Mouse (Mus musculus) cortical plate, adult 2 months (tissue): ENCODE results near the gene P3h4. TPM values are rescaled to one million over a fixed set of nuclear protein-coding genes. Genes with fewer than 3 reads are reported as not detected.

Experiments used
- H3K27ac ChIP-seq: fragments of 200-500 bp; 2 replicates; pipeline ENCODE4 v1.5.1; 2012; ENCODE audit warnings: low read length, control low read depth, inconsistent platforms; ENCODE audit not compliant: insufficient read depth
- H3K4me1 ChIP-seq: fragments of 200-500 bp; 2 replicates; pipeline ENCODE4 v1.6.1; 2011; ENCODE audit warnings: low read length; ENCODE audit not compliant: control insufficient read depth, insufficient read depth
- H3K4me3 ChIP-seq: fragments of 200-500 bp; 2 replicates; pipeline ENCODE4 v1.5.1; 2011; ENCODE audit warnings: mild to moderate bottlenecking, low read length, control low read depth; ENCODE audit not compliant: insufficient read depth
- CTCF ChIP-seq: fragments of 200-500 bp; IDR thresholded peaks from 2 replicates; pipeline ENCODE4 v1.5.1; 2011; ENCODE audit warnings: mild to moderate bottlenecking, control low read depth, low read length; ENCODE audit not compliant: insufficient read depth; ENCODE audit errors: extremely low read depth
- POLR2A ChIP-seq: fragments of 200-500 bp; IDR thresholded peaks from 2 replicates; pipeline ENCODE4 v1.6.1; 2011; ENCODE audit warnings: mild to moderate bottlenecking, low read length, control low read depth; ENCODE audit not compliant: insufficient read depth; ENCODE audit errors: extremely low read depth
- polyA plus RNA-seq: library from polyadenylated mRNA; depleted of rRNA; stranded (reverse); fragments of >200 nt; gene quantifications from 2 replicates; pipeline ENCODE4 v1.2.3, GENCODE M21; 2012

P3h4 gene
- polyA plus RNA-seq, 1 experiment, result 15.3 TPM

DNA sequence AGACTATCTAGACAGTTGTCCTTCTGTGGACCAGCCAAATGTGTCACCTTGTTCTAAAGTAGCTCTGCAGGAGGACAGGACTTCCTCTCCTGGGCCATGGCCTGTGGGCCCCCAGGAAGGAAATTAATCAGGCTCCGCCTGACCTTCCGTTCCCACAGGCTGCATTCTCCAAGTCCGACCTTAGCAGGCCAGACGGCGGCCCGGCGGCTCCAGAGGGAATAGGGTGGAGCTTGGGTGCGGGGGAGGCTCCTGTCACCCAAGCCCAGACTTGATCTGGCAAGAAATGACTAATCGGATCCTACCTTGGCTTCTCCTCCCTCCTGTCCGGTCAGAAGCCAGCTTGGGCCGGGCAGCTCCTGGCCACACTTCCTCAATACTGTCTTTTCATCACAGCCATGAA is 19.4 kb downstream of the P3h4 start:
- no peak overlapping the region for H3K27ac ChIP-seq
- H3K4me1 ChIP-seq, result peaks cover 9% of the 10 kb centered on the region
- peak overlapping the region; percentile 56; the same call in 1 of the 2 replicates for H3K4me3 ChIP-seq
- TF ChIP-seq POLR2A, result no peak
- TF ChIP-seq CTCF, result no peak

DNA sequence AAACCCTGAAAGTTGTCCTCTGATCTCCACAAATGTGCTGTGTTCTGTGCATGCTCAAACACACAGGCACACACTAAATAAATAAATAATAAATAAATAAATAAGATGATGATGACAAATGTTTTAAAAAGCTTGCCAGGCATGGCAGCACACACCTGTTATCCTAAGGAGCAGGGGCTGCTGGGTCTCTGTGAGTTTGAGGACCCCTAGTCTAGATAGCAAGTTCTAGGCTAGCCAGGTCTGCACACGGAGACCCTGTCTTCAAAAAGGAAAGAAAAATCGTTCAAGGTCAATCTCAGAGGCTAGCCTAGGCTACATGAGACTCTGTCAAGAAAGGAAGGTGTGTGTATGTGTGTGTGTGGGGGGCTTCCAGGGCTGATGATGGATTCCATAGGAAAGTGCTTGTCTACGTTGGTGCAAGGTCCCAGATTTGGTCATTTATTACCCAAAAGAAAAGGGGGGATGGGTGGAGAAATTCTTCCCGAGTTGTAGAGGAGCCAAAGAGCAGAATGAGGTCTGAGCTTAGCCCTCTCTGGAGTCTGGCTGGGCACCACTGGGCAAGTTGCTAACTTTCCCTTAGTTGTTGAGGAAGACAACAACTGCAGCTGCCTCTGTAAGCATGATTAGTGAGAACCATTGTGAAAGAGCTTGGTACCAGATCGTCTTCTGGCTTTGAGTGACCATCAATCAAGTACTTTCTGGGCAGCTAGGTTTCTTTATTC is 20.1 kb downstream of the P3h4 start:
- Histone ChIP-seq H3K4me1 (peaks cover 9% of the 10 kb centered on the region), H3K4me3 (no peak overlapping the region), H3K27ac (no peak overlapping the region)
- TF ChIP-seq CTCF (no peak), POLR2A (no peak)

DNA sequence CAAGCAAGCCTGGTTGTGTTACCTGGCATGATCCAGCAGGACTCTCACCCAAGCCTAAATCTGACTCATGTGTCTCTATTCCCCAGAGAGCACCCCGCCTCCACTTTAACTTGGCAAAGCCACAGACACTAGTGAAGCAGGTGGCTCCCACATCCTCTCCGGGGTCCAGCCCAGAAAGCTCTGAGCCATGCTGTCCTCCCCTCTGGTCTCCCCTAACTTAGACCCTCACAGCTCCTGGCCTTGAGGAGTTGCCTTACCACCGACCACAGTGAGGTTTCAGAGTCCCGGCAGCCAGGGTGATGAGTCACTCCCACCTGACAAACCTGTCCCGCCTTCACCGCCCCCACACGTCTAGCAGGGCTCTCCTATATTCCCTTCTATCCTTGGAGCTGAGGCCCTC is 20.9 kb downstream of the P3h4 start:
- Histone ChIP-seq H3K27ac (no peak overlapping the region), H3K4me3 (no peak overlapping the region), H3K4me1 (peaks cover 10% of the 10 kb centered on the region)
- TF ChIP-seq POLR2A (no peak), CTCF (no peak)

DNA sequence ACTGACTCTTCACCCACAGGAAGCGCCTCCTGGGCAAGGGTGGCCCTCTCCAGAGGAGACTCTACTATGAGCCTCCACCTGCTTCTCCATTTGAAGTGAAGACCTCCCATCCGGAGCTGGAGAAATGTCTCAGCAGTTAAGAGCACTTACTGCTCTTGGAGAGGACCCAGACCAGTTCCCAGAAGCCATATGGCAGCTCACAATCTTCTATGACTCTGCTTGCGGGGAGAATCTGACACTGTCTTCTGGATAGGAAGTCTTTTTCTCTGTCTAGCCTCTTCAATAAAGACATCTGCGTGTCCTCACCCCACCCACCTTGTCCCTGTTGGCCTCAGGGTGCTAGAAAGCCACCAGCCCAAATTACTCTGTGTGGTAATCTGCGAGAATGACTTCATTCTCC is 21.7 kb downstream of the P3h4 start:
- Histone ChIP-seq H3K27ac (no peak overlapping the region), H3K4me3 (no peak overlapping the region), H3K4me1 (peaks cover 13% of the 10 kb centered on the region)
- TF ChIP-seq POLR2A (no peak), CTCF (no peak)

DNA sequence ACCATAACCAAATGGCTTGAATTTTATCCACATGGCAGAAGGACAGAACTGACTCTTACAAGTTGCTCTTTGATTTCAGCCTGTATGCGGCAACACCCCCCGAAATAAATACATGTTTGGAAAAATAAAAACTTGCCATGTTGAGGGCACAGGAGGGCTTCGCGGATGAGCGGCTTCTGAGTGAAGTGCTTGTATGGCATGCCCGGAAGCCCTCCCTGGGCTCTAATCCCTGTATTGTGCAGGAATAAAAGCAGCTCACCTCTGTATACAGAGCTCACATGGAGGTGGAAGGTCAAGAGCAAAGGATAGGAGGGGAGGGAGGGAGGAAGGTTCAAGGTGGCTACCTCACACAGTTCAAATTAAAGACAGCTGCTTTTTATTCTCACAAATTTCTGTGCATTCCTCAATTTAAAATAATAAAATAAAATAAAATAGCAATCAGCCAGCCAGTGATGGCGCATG is 22.7 kb downstream of the P3h4 start:
- no peak for TF ChIP-seq POLR2A
- TF ChIP-seq CTCF, result no peak
- H3K27ac ChIP-seq, result no peak overlapping the region
- H3K4me3 ChIP-seq, result no peak overlapping the region
- peaks cover 13% of the 10 kb centered on the region for H3K4me1 ChIP-seq

DNA sequence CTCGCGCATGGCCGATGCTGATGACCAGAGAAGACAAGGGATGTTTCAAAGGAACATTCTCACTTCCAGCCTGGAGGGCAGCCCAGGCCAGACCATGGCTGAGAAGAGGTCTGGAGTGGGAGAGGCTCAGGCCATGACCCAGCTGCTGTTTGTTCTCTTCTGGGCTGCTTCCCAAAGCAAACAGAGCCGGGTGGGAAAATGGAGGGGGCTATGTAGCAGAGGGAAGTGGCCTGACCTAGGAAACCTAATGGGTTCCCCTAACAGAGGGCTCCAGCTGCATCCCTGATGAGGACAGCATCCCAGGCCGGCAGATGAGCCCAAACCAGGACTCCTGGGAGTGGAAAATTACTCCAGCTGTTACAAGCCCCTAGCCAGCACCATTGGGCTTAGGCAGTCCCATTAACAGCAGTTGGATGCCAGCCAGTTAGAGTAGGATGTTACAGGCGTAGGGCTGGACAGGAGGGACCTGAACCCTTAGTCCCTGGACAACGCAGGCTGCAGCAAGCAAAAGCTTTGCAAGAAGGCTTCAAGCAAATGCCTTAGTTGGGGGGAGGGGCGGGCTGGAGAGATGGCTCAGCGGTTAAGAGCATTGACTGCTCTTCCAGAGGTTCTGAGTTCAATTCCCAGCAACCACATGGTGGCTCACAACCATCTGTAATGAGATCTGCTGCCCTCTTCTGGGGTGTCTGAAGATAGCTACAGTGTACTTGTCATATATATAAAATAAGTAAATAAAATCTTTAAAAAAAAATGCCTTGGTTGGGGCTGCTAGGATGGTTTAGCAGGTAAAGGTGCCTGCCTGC is 23.4 kb downstream of the P3h4 start:
- H3K4me1 ChIP-seq, result peaks cover 13% of the 10 kb centered on the region
- TF ChIP-seq POLR2A (no peak), CTCF (no peak)
- H3K27ac ChIP-seq, result peak overlapping the region; percentile 55
- no peak overlapping the region for H3K4me3 ChIP-seq

DNA sequence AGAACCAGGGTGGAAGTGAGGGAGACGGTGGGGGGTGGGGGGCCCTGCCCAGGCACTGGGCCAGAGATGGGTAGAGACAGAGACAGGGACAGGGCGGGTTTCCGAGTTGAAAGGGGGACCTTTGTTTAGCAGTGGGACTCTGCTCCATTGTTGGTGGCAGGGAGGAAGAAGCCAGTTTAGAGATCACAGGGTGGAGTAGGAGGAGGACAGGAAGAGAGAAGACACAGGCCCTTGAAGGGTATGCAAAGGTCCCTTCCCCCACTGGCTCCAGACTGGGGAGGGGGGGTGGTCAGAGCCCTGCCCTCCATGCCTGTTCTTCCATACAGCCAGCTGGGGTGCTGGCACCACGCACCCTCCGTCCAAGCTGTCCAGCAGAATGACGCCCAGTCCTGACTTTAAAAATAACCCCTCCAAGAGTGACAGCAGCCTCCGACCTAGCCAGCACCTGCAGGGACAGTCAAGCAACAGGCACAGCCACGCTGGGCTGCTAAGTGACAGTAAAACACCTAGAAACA is 24.6 kb downstream of the P3h4 start:
- Histone ChIP-seq H3K4me1 (peaks cover 9% of the 10 kb centered on the region), H3K4me3 (no peak overlapping the region), H3K27ac (peak overlapping the region; percentile 69)
- TF ChIP-seq POLR2A (no peak), CTCF (no peak)

DNA sequence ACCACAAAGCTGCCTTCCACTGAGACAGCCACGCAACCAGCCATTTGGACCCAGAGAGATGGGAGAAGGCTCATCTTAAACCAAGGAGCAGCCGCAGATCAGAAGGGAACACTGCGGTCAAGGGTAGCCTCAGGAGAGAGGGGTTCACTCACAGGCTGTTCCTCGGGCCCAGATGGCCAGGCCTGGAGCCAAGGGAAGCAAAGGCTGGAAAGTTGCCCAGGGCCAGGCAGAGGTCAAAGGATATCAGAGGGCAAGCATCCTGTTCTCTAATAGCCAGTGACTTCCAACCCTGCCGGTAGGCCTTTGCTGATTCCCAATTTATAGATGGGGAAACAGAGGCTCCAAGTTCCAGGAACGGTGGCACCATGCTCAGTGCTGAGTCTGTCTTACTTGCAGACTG is 26.0 kb downstream of the P3h4 start:
- peak overlapping the region; percentile 32; the same call in 1 of the 2 replicates for H3K27ac ChIP-seq
- no peak overlapping the region for H3K4me3 ChIP-seq
- peaks cover 6% of the 10 kb centered on the region for H3K4me1 ChIP-seq
- TF ChIP-seq CTCF (no peak), POLR2A (no peak)

DNA sequence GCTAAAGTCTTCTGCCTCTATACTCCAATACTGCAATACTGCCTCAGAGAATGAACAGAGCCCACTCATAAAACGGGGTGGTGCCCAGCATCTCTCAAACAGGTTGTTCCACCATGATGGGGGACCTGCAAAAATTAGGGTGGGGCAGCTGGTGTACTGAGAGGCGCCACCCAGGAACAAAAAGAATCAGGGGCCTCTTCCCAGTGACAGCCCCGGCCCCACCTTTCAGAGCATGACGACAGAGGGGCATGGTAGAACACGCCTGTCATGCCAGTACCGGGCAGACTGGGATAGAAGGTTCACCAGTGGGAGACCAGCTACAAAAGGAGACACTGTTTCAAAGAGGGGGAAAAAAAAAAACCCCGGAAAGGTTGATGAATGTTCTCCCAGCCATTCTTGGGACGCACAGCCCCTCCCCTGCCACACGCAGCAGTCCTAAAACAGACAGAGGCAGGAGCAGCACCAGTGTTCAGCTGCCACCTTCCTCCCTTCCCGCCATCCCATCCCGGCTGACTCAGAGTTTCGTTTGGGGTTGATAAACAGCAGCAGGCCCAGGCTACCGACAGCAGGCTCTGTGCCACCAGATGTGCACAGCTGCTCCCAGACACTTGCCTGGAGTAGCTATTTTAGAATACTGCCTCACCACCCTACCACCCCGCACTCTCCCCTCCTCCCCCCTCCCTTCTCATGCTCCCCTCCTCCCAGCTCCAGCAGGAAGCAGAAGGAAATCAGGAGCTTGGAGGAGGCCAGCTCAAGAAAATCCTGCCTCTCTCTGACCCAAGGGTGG is 26.9 kb downstream of the P3h4 start:
- Histone ChIP-seq H3K27ac (no peak overlapping the region), H3K4me1 (peaks cover 4% of the 10 kb centered on the region; the same call in 1 of the 2 replicates), H3K4me3 (no peak overlapping the region)
- TF ChIP-seq CTCF, result no peak
- TF ChIP-seq POLR2A, result no peak

DNA sequence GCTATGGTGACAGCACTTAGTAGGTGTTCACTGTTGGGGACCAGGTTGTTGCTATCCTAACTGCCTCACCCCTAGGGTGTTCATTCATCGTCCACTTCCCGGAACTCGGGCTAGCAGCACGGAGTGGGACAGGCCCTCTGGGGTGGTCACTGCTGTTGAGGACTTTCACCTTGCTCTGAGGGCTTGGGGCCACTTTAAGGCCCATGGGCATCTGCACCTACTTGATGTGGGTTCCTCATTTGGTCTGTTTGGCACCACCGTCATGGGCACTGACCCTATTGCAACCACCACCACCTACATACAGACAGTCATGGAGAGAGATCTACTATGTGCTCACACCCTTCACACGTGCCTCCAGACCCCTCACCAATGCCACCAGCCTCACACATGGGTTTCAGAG is 27.5 kb downstream of the P3h4 start:
- no peak for TF ChIP-seq POLR2A
- TF ChIP-seq CTCF, result no peak
- Histone ChIP-seq H3K27ac (no peak overlapping the region), H3K4me1 (peaks cover 4% of the 10 kb centered on the region; the same call in 1 of the 2 replicates), H3K4me3 (no peak overlapping the region)
